Mouse (Mus musculus) induced T-regulatory cell, adult 2 months (primary cell): ENCODE data around the gene Sergef.
"Not testable (repeated sequence)": the region's sequence is repeated elsewhere in the genome, so short reads cannot be mapped to it uniquely, and the experiment has no call there.

ENCODE experiments used
- DNase-seq: peaks from one replicate; pipeline ENCODE4 v3.0.0-alpha.2; 2012; ENCODE audit warnings: low read depth

Sergef gene

GRCm38 (mm10) chr7:46639692-46640031 is at the start of gene Sergef:
Sergef (minus strand) TSS chr7:46639807.
- peak; percentile 91 for DNase-seq

DNA sequence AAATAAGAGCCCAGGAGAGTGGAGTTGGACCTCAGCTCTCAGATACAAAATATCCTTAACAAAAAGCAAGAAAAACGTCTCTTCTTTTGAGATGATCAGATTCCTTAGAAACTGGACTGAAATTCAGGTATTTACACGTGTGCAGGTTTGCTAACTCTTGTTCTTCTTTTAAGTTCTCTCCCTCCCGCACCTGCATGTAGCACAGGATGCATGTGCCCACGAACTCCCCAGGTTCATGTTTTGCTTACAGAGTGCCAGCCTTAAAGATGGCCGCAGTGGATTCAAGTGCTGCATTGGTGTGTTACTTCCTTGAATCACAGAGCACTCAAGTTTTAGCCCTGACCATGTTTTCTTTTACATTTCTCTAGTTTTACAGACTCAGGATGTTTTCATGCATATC is 47.2 kb upstream of the Sergef start:
- peak; percentile 26 for DNase-seq

DNA sequence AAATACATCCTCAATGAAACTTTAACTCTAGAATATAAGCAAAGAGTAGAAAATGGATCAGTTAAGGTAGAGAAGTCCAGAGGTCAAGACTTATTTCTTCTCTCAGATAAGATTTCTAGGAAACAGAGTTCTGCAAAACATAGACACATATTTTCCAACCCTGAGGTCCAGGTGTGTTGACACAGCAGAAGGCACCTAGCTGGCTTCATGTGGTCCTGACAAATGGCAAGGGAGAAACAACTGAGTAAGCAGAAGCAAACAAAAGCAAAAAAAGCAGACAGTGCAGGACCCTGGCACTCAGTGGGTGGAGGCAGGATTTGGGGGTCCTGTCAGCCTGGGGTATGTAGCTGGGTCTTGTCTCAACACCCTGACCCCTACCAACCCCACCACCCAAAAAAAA is 41.1 kb upstream of the Sergef start:
- DNase-seq = no peak

DNA sequence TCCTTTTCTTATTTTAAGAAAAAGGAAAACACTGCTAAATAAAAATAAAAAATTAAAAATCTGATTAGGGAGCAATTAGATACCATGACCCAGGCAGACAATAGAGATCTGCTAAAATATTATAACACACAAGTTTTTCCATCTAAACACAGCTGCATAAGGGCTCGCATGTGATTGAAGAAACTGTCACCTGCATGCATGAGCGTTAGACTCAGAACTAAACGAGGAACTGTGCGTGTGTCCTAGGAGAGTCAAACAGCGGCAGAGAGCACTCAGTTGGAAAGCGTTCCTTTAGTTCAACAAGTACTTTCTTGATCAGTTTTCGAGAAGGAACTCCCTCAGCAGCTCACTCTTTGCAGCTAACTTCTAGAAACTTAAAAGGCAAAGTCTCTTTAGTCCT is 39.4 kb upstream of the Sergef start:
- DNase-seq = not testable (repeated sequence)

DNA sequence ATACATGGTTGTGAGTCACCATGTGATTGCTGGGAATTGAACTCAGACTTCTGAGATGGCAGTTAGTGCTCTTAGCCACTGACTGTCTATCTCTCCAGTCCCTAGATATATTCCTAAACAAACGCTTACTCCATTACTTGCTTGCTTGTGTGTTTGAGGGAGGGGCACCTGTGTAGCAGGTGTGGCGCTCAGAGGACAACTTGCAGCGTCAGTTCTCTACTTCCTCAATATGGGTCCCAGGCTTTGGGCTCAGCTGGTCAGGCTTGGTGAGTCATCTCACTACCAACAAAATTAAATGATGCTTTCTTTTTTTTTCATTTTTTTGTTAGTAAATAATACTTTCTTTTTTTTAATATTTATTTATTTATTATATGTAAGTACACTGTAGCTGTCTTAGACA is 38.8 kb upstream of the Sergef start:
- no peak for DNase-seq

GRCm38 (mm10) chr7:46676808-46677360 is 37.3 kb upstream of the Sergef start:
- DNase-seq = no peak

DNA sequence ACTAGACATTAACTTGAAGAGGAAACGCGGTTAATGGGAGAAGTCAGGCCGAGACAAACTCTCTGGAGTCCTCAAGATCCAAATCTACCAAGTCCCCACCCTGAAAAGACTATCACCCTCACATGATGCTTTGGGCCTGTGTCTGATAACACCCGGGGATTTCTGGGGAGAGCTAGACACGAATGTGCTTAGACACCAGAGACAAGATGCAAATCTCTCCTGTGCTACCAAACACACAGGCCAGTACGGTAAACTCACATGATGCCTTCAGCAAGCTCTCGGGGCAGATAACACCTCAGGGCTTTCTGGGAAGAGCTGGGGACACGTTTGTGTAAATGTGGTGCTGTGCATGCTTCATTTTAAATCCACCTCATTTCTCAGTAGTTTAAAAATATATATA is 36.3 kb upstream of the Sergef start:
- DNase-seq = no peak

GRCm38 (mm10) chr7:46675061-46675460 is 35.5 kb upstream of the Sergef start:
- no peak for DNase-seq

DNA sequence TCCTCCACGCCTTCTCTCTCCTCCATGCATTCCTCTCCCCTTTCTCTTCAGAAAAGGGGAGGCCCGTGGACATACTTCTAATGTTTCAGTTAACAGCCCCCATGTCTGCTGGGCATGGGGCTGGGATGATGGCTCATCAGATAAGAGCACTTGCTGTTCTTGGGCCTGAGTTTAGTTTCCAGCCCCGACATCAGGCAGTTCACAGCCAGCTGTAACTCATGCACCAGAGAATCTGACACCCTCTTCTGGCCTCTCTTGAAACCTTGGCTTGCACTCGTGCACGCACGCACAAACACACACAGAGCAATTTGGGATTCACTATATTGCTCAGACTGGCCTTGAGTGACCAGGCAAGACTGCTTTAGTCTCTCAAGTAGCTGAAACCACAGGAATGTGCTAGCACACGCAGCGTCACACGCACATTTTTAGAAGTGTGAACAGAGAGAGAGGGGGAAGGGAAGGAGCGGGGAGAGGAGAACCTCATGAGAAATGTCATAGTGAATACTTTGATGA is 32.6 kb upstream of the Sergef start, which contains the start of gene Tph1:
Tph1 (minus strand) TSS at position 378 of the 513 bp plus-strand sequence.
- no peak for DNase-seq

DNA sequence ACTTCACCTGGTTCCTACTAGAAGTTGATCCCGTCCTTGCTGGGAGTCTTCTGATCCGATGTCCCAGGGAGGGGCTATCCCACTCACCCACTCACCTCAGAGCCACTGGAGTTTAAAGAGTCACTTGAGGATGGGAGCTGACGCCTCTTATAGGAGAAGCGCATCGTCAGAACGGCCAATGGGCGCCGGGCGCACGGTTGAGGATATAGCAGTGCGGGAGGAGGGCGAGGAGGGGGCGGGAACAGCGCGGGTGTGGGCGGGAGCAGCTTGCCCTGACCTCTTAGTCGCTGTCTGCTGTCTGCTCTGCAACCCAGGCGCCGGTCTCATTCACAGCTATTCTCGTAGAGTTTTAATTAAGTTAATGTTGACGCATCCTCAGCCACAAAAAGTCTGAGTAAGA is 27.6 kb upstream of the Sergef start:
- peak; percentile 24 for DNase-seq

DNA sequence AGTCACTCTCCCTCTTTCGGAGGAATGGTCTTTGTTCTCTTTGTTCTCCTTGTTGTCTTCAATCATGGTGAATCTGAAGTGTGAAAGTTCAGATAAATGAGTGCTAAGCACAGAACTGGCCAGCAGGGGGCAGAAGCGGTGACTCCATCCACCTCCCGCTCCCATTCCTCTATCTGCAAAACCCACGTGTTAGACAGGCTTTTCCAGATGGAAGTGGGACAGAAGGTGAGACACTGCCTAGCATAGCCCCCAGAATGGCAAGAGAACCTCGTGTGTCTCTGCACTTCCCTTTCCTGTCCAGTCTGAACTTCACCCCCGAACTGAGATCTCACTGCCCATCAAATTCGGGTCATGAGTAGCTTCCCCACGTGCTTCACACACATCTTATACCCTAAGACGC is 25.6 kb upstream of the Sergef start:
- DNase-seq = peak; percentile 41

DNA sequence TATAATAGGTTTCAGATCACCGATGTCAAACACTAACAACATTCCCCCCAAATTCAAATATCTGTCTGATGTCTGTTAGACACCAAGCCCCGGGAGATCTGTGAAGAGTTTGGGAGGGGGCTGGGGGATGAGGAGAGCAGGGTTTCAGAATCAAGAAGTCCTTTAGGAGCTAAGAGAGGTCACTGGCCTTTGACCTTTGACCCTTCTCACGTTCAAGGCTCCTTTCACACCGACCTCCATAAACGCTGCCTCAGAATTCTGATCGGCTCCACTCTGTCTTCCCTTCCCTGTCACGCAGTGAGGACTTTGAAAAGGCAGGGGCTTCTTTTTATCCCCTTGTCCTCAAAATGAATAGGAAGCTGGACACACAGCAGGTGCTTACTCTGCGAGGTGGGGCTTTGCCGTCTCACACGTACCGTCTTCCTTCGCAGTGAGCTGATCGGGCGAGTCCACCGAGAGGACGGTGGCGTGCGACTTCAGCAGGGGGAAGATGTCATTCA is 22.0 kb upstream of the Sergef start:
- no peak for DNase-seq

GRCm38 (mm10) chr7:46652279-46652678 is 12.7 kb upstream of the Sergef start:
- DNase-seq = no peak

- DNase-seq = not testable (repeated sequence)
These were observed 10.6 kb upstream of the Sergef start for GRCm38 (mm10) chr7:46650231-46650630.

DNA sequence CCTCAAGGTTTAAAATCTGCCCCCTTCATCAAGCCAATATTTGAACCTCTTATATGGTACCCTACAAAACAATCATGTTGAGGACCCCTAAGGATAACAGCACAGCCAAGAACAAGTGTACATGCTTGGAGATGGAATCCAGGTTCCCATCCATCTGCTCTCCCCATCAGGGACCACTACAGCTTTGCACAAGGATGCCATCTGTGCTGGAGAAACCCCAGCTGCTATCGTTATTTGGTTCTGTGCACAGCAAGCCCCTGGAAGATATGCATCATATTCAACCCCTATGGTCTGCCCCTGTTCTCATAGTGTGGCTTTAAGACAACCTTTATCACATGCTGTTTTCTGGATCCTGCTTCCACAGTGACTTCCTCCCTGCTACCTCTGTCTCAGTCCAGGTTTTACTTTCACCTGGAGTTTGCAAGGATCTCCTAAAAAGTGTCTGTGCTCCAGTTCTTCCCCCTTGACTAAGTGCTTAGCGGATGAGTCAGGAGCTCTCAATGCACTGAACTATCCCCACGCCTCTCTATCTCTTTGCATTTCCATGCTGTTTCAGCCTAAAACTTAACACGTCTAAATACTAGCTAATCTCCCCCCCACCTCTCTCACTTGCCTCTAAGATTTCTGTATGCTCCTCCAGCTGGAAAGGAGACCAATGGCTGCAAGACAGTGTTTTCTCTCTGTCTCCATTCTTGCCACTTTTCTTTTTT is 9.0 kb upstream of the Sergef start:
- no peak for DNase-seq

DNA sequence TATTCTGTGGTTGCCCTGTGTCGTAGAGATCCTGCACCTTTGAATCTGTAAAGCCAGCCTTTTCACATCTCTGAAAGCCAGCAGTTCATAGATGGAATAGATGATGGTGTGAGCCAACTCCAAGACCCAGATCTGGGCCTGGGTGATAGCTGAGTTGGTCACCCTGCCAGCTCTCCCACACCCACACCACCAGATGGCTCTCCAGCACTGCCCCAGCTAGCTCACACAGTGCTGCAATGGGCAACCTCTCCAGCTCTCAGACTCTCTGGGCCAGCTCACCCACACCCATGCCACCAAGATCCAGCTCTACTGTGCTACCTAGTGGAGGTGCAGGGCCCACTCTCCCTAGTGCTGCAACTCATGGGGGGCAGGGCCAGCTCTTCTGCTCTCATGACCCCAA is 3.6 kb upstream of the Sergef start:
- no peak for DNase-seq

DNA sequence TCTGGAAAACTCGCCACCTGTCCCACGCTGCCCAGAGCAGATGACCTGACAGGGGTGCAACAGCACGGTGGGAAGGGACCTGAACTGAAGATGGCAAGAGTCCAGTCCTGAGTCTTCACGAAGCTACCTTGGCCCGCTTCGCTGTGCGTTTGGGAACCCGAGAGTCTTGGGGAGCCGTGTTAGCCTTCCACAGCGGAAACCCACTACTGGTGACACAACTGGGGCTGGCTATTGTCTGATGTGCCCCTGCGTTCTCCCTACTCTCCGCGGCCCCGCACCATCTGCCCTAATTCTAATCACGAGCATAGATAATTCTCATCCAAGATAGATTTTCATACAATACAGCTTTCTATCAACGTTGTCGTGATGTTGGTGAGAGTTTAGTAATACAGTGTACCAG is 455 bp upstream of the Sergef start:
- no peak for DNase-seq

DNA sequence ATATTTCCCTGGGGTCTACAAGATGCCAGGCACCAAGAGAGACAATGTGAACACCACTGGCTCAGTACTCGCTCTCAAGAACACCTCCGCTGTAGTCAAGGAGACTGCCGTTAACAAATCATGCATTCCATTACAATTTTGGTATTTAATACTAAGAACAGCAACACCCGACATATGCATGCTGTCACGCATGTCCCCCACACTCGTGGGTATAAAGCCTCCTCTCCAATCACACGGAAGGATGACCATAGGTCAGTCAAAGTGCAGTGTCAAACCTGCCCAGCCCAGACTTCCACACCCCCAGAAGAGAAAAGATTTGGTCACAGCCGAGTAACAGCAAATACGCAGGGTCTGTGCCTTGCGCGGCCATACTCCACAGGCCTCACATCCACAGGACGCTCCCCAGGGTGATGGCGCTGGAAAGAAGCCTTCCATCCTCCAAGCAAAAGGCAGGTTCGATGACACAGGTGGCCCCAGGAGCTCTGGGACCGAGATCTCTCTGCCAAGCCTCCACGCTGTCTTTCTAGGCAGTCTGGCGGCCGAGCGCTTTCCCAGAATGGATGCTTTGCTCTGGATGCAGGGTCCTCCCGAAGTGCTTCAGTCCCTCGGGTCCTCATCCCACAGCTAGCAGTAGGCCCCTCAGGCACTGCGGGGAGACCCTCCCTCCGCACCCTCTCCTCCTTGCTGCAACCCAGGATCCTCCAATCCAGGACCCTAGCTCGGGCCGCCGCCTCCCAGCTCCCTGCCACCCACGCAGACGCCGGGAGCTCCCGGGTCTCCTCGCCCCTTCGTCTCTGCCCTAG is 517 bp downstream of the Sergef start:
- DNase-seq = no peak

DNA sequence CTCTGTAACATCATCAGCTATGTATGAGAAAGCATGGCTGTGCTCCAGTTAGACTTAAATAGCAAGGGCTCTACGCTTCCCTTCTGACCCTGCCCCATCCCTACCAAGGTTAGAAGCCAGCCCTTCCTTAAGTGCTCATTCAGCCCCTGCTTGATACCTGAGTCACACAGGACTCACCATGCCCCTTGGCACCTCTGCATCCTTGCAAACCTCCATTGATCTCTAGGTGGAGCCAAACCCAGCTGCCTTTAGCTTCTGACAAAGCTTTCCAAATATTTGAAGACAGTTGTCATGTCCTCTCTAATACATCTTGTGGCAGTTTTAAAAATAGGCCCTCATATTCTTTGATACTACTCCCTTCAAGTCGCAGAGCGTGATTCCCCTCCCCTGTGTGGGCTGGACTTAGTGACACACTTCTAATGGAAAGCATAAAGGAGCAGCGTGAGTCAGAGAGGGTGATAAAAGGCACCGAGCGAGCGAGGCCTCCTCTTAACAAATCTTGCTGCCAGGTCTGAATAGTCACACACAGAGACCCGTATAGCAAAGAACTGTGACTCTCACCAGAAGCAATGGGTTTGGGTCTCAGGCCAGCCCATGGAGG is 11.1 kb downstream of the Sergef start:
- DNase-seq = no peak

- no peak for DNase-seq
These were observed 15.6 kb downstream of the Sergef start for GRCm38 (mm10) chr7:46623979-46624378.

DNA sequence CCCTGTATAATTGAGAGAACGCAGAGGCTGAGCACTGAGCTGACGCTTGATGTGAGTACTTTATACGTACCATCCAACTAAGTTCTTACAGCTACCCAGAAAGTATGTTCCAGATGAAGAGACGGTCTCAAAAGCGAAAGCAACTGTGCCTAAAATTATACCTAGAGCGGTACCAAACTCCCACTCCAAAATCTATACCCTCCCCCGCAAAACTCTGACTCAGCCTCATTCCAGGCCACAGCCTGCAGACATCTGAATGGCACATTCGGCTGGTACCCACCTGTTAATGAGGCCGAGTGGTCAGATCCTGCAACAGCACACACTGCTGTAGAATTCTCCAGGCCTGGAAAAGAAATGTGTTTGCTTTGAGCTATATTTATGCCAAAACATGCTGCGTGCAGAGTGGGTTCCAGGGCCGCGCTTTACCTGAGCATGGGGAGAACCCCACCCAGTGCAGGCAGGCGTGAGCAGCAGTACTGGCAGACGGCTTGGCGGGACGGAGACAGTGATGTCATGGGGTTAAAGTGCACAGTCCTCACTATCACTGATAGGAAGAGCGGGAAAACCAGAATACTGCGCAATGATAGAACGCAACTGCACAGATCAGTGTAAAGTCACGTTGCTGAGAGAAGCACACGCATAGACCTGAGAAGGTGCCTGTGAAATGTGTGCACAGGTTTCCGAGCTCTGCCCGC is 21.0 kb downstream of the Sergef start:
- no peak for DNase-seq
